Mouse (Mus musculus) small intestine, adult 2 months (tissue): ENCODE data around the gene Rap2a. TPM values are rescaled to one million over a fixed set of nuclear protein-coding genes. Genes with fewer than 3 reads are reported as not detected.

ENCODE experiments used
- H3K27ac ChIP-seq: fragments of 200-500 bp; 2 replicates; pipeline ENCODE4 v1.5.1; 2012; ENCODE audit warnings: low read depth, low read length, control low read depth, inconsistent platforms; ENCODE audit not compliant: insufficient read depth
- H3K27me3 ChIP-seq: fragments of 200-500 bp; 2 replicates; pipeline ENCODE4 v1.6.1; 2012; ENCODE audit warnings: mild to moderate bottlenecking, moderate library complexity, low read length, inconsistent platforms; ENCODE audit not compliant: control insufficient read depth, insufficient read depth
- H3K36me3 ChIP-seq: fragments of 200-500 bp; 2 replicates; pipeline ENCODE4 v1.6.1; 2012; ENCODE audit warnings: mild to moderate bottlenecking, low read length, control low read depth, inconsistent platforms; ENCODE audit not compliant: control insufficient read depth, insufficient read depth
- H3K4me1 ChIP-seq: fragments of 200-500 bp; 2 replicates; pipeline ENCODE4 v1.6.1; 2012; ENCODE audit warnings: low read length, inconsistent platforms, mixed read lengths; ENCODE audit not compliant: control insufficient read depth, insufficient read depth, insufficient read length
- H3K4me3 ChIP-seq: fragments of 200-500 bp; 2 replicates; pipeline ENCODE4 v1.5.1; 2012; ENCODE audit warnings: low read depth, mild to moderate bottlenecking, control low read depth, inconsistent platforms, low read length, moderate library complexity
- CTCF ChIP-seq: fragments of 200-500 bp; IDR thresholded peaks from 2 replicates; pipeline ENCODE4 v1.5.1; 2012; ENCODE audit warnings: low read depth, mild to moderate bottlenecking, control low read depth, inconsistent platforms, low read length, moderate library complexity, mixed read lengths; ENCODE audit not compliant: insufficient replicate concordance, insufficient read length; ENCODE audit errors: extremely low read depth
- POLR2A ChIP-seq: fragments of 200-500 bp; IDR thresholded peaks from 2 replicates; pipeline ENCODE4 v1.6.1; 2012; ENCODE audit warnings: low read depth, mild to moderate bottlenecking, control low read depth, inconsistent platforms, low read length, moderate library complexity
- WGBS: fragments of 180-500 bp; shearing (Covaris S2); methylation state at CpG from one replicate; pipeline ENCODE4 v1.1.7; 2018; 5-methylcytosine and 5-hydroxymethylcytosine counted together
- polyA plus RNA-seq: library from polyadenylated mRNA; depleted of rRNA; stranded (reverse); fragments of >200 nt; gene quantifications from 2 replicates; pipeline ENCODE4 v1.2.3, GENCODE M21; 2012

Rap2a gene
- polyA plus RNA-seq, 1 experiment: 13.3 TPM

- no peak for TF ChIP-seq POLR2A
- no peak for TF ChIP-seq CTCF
- H3K4me3 ChIP-seq: no peak overlapping the region
- peaks cover 6% of the 10 kb centered on the region; the same call in 1 of the 2 replicates for H3K4me1 ChIP-seq
- H3K36me3 ChIP-seq: no peaks in the 10 kb centered on the region
- 29% methylated on average over 13 of the region's 13 CpGs for WGBS
- H3K27me3 ChIP-seq: no peaks in the 10 kb centered on the region
- peak overlapping the region; percentile 71 for H3K27ac ChIP-seq
Observed at GRCm38 (mm10) chr14:120441836-120442235, 36.4 kb upstream of the Rap2a start.

- Histone ChIP-seq H3K27me3 (no peaks in the 10 kb centered on the region), H3K4me1 (no peaks in the 10 kb centered on the region), H3K36me3 (no peaks in the 10 kb centered on the region), H3K27ac (no peak overlapping the region), H3K4me3 (no peak overlapping the region)
- TF ChIP-seq POLR2A (no peak), CTCF (no peak)
- 93% methylated on average over 7 of the region's 7 CpGs for WGBS
Observed at GRCm38 (mm10) chr14:120454221-120454620, 24.0 kb upstream of the Rap2a start.

GRCm38 (mm10) chr14:120463938-120464727 lies 14.1 kb upstream of the Rap2a start:
- H3K27ac ChIP-seq: no peak overlapping the region
- no peaks in the 10 kb centered on the region for H3K36me3 ChIP-seq
- WGBS: 95% methylated on average over 3 of the region's 3 CpGs
- H3K4me1 ChIP-seq: peaks cover 2% of the 10 kb centered on the region; the same call in 1 of the 2 replicates
- H3K4me3 ChIP-seq: no peak overlapping the region
- no peak for TF ChIP-seq POLR2A
- TF ChIP-seq CTCF: no peak
- no peaks in the 10 kb centered on the region for H3K27me3 ChIP-seq

GRCm38 (mm10) chr14:120466816-120467215 lies 11.4 kb upstream of the Rap2a start:
- 83% methylated on average over 4 of the region's 4 CpGs for WGBS
- no peak overlapping the region for H3K4me3 ChIP-seq
- TF ChIP-seq CTCF (no peak), POLR2A (no peak)

GRCm38 (mm10) chr14:120469126-120469790 lies 9.0 kb upstream of the Rap2a start:
- no peak overlapping the region for H3K4me3 ChIP-seq
- 80% methylated on average over 14 of the region's 14 CpGs for WGBS
- TF ChIP-seq CTCF (no peak), POLR2A (no peak)

More at GRCm38 (mm10) chr14:120466816-120467215, 11.4 kb upstream of the Rap2a start:
- Histone ChIP-seq H3K27ac (no peak overlapping the region), H3K36me3 (no peaks in the 10 kb centered on the region), H3K27me3 (no peaks in the 10 kb centered on the region), H3K4me1 (peaks cover 2% of the 10 kb centered on the region; the same call in 1 of the 2 replicates)

GRCm38 (mm10) chr14:120476186-120476697 lies 2.0 kb upstream of the Rap2a start:
- Histone ChIP-seq H3K4me3 (no peak overlapping the region), H3K27me3 (no peaks in the 10 kb centered on the region), H3K36me3 (no peaks in the 10 kb centered on the region), H3K4me1 (no peaks in the 10 kb centered on the region), H3K27ac (no peak overlapping the region)
- TF ChIP-seq CTCF (no peak), POLR2A (no peak)
- 63% methylated on average over 7 of the region's 7 CpGs for WGBS

More at GRCm38 (mm10) chr14:120469126-120469790, 9.0 kb upstream of the Rap2a start:
- Histone ChIP-seq H3K27ac (no peak overlapping the region), H3K4me1 (peaks cover 2% of the 10 kb centered on the region; the same call in 1 of the 2 replicates), H3K27me3 (no peaks in the 10 kb centered on the region), H3K36me3 (no peaks in the 10 kb centered on the region)

GRCm38 (mm10) chr14:120477288-120477981 lies 809 bp upstream of the Rap2a start:
- H3K36me3 ChIP-seq: no peaks in the 10 kb centered on the region
- TF ChIP-seq CTCF: no peak
- peak; percentile 83 for TF ChIP-seq POLR2A
- no peaks in the 10 kb centered on the region for H3K27me3 ChIP-seq
- under 1% methylated on average over 46 of the region's 46 CpGs for WGBS
- peak overlapping the region; percentile 87 for H3K4me3 ChIP-seq
- peak overlapping the region; percentile 98 for H3K27ac ChIP-seq
- no peaks in the 10 kb centered on the region for H3K4me1 ChIP-seq
